Mouse (Mus musculus) kidney, embryonic 14.5 days (tissue): ENCODE data around the gene Lrit2. TPM values are rescaled to one million over a fixed set of nuclear protein-coding genes. Genes with fewer than 3 reads are reported as not detected.

Source experiments
- ATAC-seq: fragments of 200-750 bp; cut with Nextera tagmentation; 2 replicates; pipeline ENCODE4 v1.8.0; 2017; ENCODE audit warnings: moderate number of reproducible peaks, mild to moderate bottlenecking, moderate TSS enrichment, moderate library complexity; ENCODE audit not compliant: low FRiP score, low TSS enrichment
- H3K27ac ChIP-seq: fragments of 300-500 bp; sonication (generic); 2 replicates; pipeline ENCODE4 v1.5.1; 2014; ENCODE audit warnings: low read depth, mild to moderate bottlenecking, low read length, moderate library complexity, mixed read lengths
- H3K27me3 ChIP-seq: fragments of 300-500 bp; sonication (generic); 2 replicates; pipeline ENCODE4 v1.6.1; 2014; ENCODE audit warnings: mild to moderate bottlenecking, low read length; ENCODE audit not compliant: control insufficient read depth, insufficient read depth
- H3K36me3 ChIP-seq: fragments of 300-500 bp; sonication (generic); 2 replicates; pipeline ENCODE4 v1.6.1; 2014; ENCODE audit warnings: low read length, mixed read lengths; ENCODE audit not compliant: control insufficient read depth, insufficient read depth
- H3K4me1 ChIP-seq: fragments of 300-500 bp; sonication (generic); 2 replicates; pipeline ENCODE4 v1.6.1; 2014; ENCODE audit warnings: low read length, mixed read lengths; ENCODE audit not compliant: control insufficient read depth, insufficient read depth
- H3K4me2 ChIP-seq: fragments of 300-500 bp; sonication (generic); replicated peaks from 2 replicates; pipeline ENCODE4 v1.6.1; 2014; ENCODE audit warnings: low read depth, mild to moderate bottlenecking, low read length
- H3K4me3 ChIP-seq: fragments of 300-500 bp; sonication (generic); 2 replicates; pipeline ENCODE4 v1.5.1; 2014; ENCODE audit warnings: mild to moderate bottlenecking, low read length
- H3K9ac ChIP-seq: fragments of 300-500 bp; sonication (generic); 2 replicates; pipeline ENCODE4 v1.6.1; 2014; ENCODE audit warnings: low read depth, mild to moderate bottlenecking, low read length, moderate library complexity
- H3K9me3 ChIP-seq: fragments of 300-500 bp; sonication (generic); 2 replicates; pipeline ENCODE4 v1.6.1; 2016; ENCODE audit warnings: low read length; ENCODE audit not compliant: control insufficient read depth
- WGBS: fragments of 180-500 bp; shearing (Covaris S2); extraction: QIAGEN DNeasy Blood & Tissue Kit; methylation state at CpG from one replicate; pipeline ENCODE4 v1.1.7; 2014; 5-methylcytosine and 5-hydroxymethylcytosine counted together
- polyA plus RNA-seq: library from polyadenylated mRNA; unstranded; fragments of >200 nt; fragmentation: Nextera tagmentation; extraction: Ambion mirVana; gene quantifications from 2 replicates; pipeline ENCODE4 v1.2.1, GENCODE M21; 2014

Lrit2 gene
- polyA plus RNA-seq, 1 experiment from 2014 or later: not detected

- Histone ChIP-seq H3K36me3 (no peaks in the 10 kb centered on the region), H3K4me2 (no peak overlapping the region), H3K4me3 (no peak overlapping the region), H3K9me3 (no peaks in the 10 kb centered on the region), H3K9ac (no peak overlapping the region), H3K27ac (no peak overlapping the region), H3K27me3 (no peaks in the 10 kb centered on the region), H3K4me1 (0 out of 2 replicates have a peak, but pooled peaks cover 3% of the 10 kb centered on the region)
- WGBS: 45% methylated on average over 5 of the region's 5 CpGs
- peak; percentile 77 for ATAC-seq
Measured at GRCm38 (mm10) chr14:37104747-37105146, 37.0 kb downstream of the Lrit2 start.

- no peak for ATAC-seq
- Histone ChIP-seq H3K27me3 (no peaks in the 10 kb centered on the region), H3K4me2 (no peak overlapping the region), H3K36me3 (no peaks in the 10 kb centered on the region), H3K4me1 (peaks cover 3% of the 10 kb centered on the region; the same call in 1 of the 2 replicates), H3K9me3 (no peaks in the 10 kb centered on the region), H3K27ac (no peak overlapping the region), H3K9ac (no peak overlapping the region), H3K4me3 (no peak overlapping the region)
- 30% methylated on average over 7 of the region's 7 CpGs for WGBS
Measured at GRCm38 (mm10) chr14:37105846-37106245, 38.1 kb downstream of the Lrit2 start.

GRCm38 (mm10) chr14:37109460-37109859, 41.7 kb downstream of the Lrit2 start:
- WGBS: 50% methylated on average over 8 of the region's 8 CpGs
- no peaks in the 10 kb centered on the region for H3K27me3 ChIP-seq
- ATAC-seq: no peak
- no peak overlapping the region for H3K4me2 ChIP-seq
- H3K27ac ChIP-seq: no peak overlapping the region
- no peak overlapping the region for H3K9ac ChIP-seq
- no peaks in the 10 kb centered on the region for H3K9me3 ChIP-seq
- H3K4me3 ChIP-seq: no peak overlapping the region
- peaks cover 3% of the 10 kb centered on the region; the same call in 1 of the 2 replicates for H3K4me1 ChIP-seq
- H3K36me3 ChIP-seq: no peaks in the 10 kb centered on the region

- Histone ChIP-seq H3K27me3 (no peaks in the 10 kb centered on the region), H3K9ac (no peak overlapping the region), H3K36me3 (no peaks in the 10 kb centered on the region), H3K27ac (no peak overlapping the region), H3K4me1 (peaks cover 3% of the 10 kb centered on the region; the same call in 1 of the 2 replicates), H3K9me3 (no peaks in the 10 kb centered on the region), H3K4me3 (no peak overlapping the region), H3K4me2 (no peak overlapping the region)
- WGBS: 8% methylated on average over 9 of the region's 9 CpGs
- no peak for ATAC-seq
Measured at GRCm38 (mm10) chr14:37109975-37110374, 42.2 kb downstream of the Lrit2 start.

GRCm38 (mm10) chr14:37110456-37110855, 42.7 kb downstream of the Lrit2 start:
- no peaks in the 10 kb centered on the region for H3K9me3 ChIP-seq
- H3K4me3 ChIP-seq: no peak overlapping the region
- ATAC-seq: no peak
- no peak overlapping the region for H3K4me2 ChIP-seq
- H3K27ac ChIP-seq: no peak overlapping the region
- 44% methylated on average over 2 of the region's 2 CpGs for WGBS
- H3K4me1 ChIP-seq: peaks cover 3% of the 10 kb centered on the region; the same call in 1 of the 2 replicates
- no peak overlapping the region for H3K9ac ChIP-seq
- H3K36me3 ChIP-seq: no peaks in the 10 kb centered on the region
- H3K27me3 ChIP-seq: no peaks in the 10 kb centered on the region

- Histone ChIP-seq H3K36me3 (no peaks in the 10 kb centered on the region), H3K4me3 (no peak overlapping the region), H3K27me3 (no peaks in the 10 kb centered on the region), H3K4me1 (no peaks in the 10 kb centered on the region; the same call in 1 of the 2 replicates), H3K27ac (no peak overlapping the region), H3K9ac (no peak overlapping the region), H3K4me2 (no peak overlapping the region), H3K9me3 (no peaks in the 10 kb centered on the region)
- no peak for ATAC-seq
Measured at GRCm38 (mm10) chr14:37111371-37111770, 43.6 kb downstream of the Lrit2 start.

GRCm38 (mm10) chr14:37112931-37113330, 45.2 kb downstream of the Lrit2 start:
- ATAC-seq: no peak

GRCm38 (mm10) chr14:37113922-37114321, 46.2 kb downstream of the Lrit2 start, which contains the start of gene 2610528A11Rik:
Gene 2610528A11Rik, minus strand, starts transcription at chr14:37114022.
- no peak for ATAC-seq
- H3K4me1 ChIP-seq: no peaks in the 10 kb centered on the region; the same call in 1 of the 2 replicates
- no peak within 1 kb of the TSS for H3K4me2 ChIP-seq
- H3K9ac ChIP-seq: no peak within 1 kb of the TSS
- WGBS: 51% methylated on average over 3 of the region's 3 CpGs
- no peaks in the 10 kb centered on the region for H3K9me3 ChIP-seq
- no peak within 1 kb of the TSS for H3K4me3 ChIP-seq
- H3K36me3 ChIP-seq: no peaks in the 10 kb centered on the region
- no peak within 1 kb of the TSS for H3K27ac ChIP-seq
- H3K27me3 ChIP-seq: no peaks in the 10 kb centered on the region

More at GRCm38 (mm10) chr14:37112931-37113330, 45.2 kb downstream of the Lrit2 start:
- no peak overlapping the region for H3K9ac ChIP-seq
- no peaks in the 10 kb centered on the region for H3K27me3 ChIP-seq
- 96% methylated on average over 7 of the region's 7 CpGs for WGBS
- H3K9me3 ChIP-seq: no peaks in the 10 kb centered on the region
- no peaks in the 10 kb centered on the region; the same call in 1 of the 2 replicates for H3K4me1 ChIP-seq
- H3K27ac ChIP-seq: no peak overlapping the region
- no peak overlapping the region for H3K4me3 ChIP-seq
- no peak overlapping the region for H3K4me2 ChIP-seq
- no peaks in the 10 kb centered on the region for H3K36me3 ChIP-seq

- no peaks in the 10 kb centered on the region for H3K9me3 ChIP-seq
- no peak overlapping the region for H3K9ac ChIP-seq
- ATAC-seq: 0 out of 2 replicates have a peak, but pooled peaks have one; percentile 24
- WGBS: 97% methylated on average over 4 of the region's 4 CpGs
- H3K27ac ChIP-seq: no peak overlapping the region
- H3K27me3 ChIP-seq: no peaks in the 10 kb centered on the region
- H3K4me3 ChIP-seq: no peak overlapping the region
- H3K36me3 ChIP-seq: peaks cover 36% of the 10 kb centered on the region
- no peak overlapping the region for H3K4me2 ChIP-seq
- no peaks in the 10 kb centered on the region for H3K4me1 ChIP-seq
Measured at GRCm38 (mm10) chr14:37119233-37119632, 51.5 kb downstream of the Lrit2 start.
